Mouse (Mus musculus) liver, embryonic 14.5 days (tissue): Measurements from ENCODE around the gene Rrp15.

Source experiments
- CTCF ChIP-seq: IDR thresholded peaks from 2 replicates; pipeline ENCODE4 v1.5.1; 2016; ENCODE audit warnings: antibody characterized with exemption, low read depth, control low read depth
- EP300 ChIP-seq: IDR thresholded peaks from 2 replicates; pipeline ENCODE4 v1.6.1; 2016; ENCODE audit warnings: antibody characterized with exemption, low read depth

DNA sequence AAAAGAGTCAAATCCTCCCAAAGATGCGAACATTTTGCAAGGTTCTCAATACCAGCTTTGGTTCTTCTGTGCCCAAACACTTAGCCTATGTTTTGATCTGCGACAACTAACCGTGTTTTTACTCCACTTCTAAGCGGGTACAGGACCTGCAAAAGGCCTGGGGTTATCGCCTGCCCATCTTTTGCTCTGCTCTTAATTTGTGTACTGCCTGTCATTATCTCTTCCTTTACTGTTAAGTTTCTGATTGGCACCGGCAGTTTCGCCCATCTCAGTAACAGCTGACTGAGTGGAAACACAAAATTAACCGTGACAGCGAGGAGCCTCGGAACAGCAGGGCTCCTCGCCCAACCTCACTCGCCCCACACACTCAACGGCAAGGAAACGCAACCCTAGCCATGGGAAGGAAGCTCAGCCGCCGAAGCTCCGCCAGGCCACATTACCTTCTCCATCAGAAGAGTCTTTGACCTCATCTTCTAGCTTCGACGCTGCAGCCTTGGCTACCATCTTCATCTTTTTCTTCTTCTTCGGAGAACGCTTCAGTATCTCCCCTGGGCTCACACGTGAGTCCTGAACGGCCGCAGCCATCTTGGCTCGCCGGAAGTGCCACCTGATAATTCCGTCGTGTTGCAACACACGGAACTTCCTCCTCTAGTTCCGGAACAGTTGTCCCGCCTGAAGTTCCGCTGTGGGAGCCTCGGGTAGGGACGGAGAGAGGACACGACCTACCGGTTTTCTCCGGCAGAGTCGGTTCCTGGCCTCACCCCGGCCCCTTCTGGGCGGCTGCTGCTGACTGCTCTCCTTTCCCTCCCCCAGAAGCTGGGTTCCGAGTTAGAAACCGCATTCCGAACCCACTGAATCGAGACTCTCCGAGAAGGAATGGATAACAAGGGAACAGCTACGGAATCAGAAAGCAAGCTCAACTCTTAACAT lies at the start of gene Rrp15:
- no peak for TF ChIP-seq CTCF
- no peak for TF ChIP-seq EP300
